Mouse (Mus musculus) ES-Bruce4 (cell line): ENCODE measurements around the gene Sdk2.

ENCODE experiments used
- CTCF ChIP-seq: IDR thresholded peaks from one replicate; pipeline ENCODE4 v1.8.1; 2011; ENCODE audit warnings: low read depth, low read length
- EP300 ChIP-seq: IDR thresholded peaks from 2 replicates; pipeline ENCODE4 v1.6.1; 2011; ENCODE audit warnings: low read depth, low read length; ENCODE audit not compliant: insufficient read depth
- POLR2A ChIP-seq: IDR thresholded peaks from one replicate; pipeline ENCODE4 v1.8.1; 2011; ENCODE audit warnings: low read length; ENCODE audit not compliant: insufficient read depth

- TF ChIP-seq CTCF: no peak
- TF ChIP-seq EP300: no peak
- no peak for TF ChIP-seq POLR2A
Observed at GRCm38 (mm10) chr11:113787009-113787408, 279.8 kb downstream of the Sdk2 start.
